Mouse (Mus musculus) cerebellum, adult 2 months (tissue): ENCODE data around the gene Nrbf2.

Source experiments
- CTCF ChIP-seq: fragments of 200-500 bp; IDR thresholded peaks from 2 replicates; pipeline ENCODE4 v1.5.1; 2011; ENCODE audit warnings: low read depth, mild to moderate bottlenecking, control low read depth, low read length, moderate library complexity, borderline replicate concordance; ENCODE audit not compliant: insufficient read depth
- POLR2A ChIP-seq: fragments of 200-500 bp; IDR thresholded peaks from 2 replicates; pipeline ENCODE4 v1.6.1; 2011; ENCODE audit warnings: low read length, control low read depth, borderline replicate concordance; ENCODE audit not compliant: insufficient read depth

GRCm38 (mm10) chr10:67223942-67224341 is 61.2 kb downstream of the Nrbf2 start:
- no peak for TF ChIP-seq CTCF
- TF ChIP-seq POLR2A, result no peak
